Mouse (Mus musculus) liver, embryonic 12.5 days (tissue): ENCODE measurements at regions not wholly inside any gene's neighbourhood (a gene's known extent, or its start where the extent isn't known, plus 50 kb on each side); places are given as distances from the start of the nearest gene placed in this dataset.

Source experiments
- ATAC-seq: fragments of 200-750 bp; cut with Nextera tagmentation; 2 replicates; pipeline ENCODE4 v1.8.0; 2017; ENCODE audit warnings: moderate number of reproducible peaks, mild to moderate bottlenecking, moderate library complexity
- H3K27ac ChIP-seq: fragments of 300-500 bp; sonication (generic); 2 replicates; pipeline ENCODE4 v1.5.1; 2016; ENCODE audit warnings: mild to moderate bottlenecking
- H3K27me3 ChIP-seq: fragments of 300-500 bp; sonication (generic); replicated peaks from 2 replicates; pipeline ENCODE4 v1.6.1; 2016; ENCODE audit warnings: mild to moderate bottlenecking, moderate library complexity
- H3K36me3 ChIP-seq: fragments of 300-500 bp; sonication (generic); 2 replicates; pipeline ENCODE4 v1.6.1; 2016; ENCODE audit warnings: mild to moderate bottlenecking, moderate library complexity
- H3K4me1 ChIP-seq: fragments of 300-500 bp; sonication (generic); 2 replicates; pipeline ENCODE4 v1.6.1; 2016
- H3K4me2 ChIP-seq: fragments of 300-500 bp; sonication (generic); 2 replicates; pipeline ENCODE4 v1.6.1; 2016; ENCODE audit warnings: mild to moderate bottlenecking, moderate library complexity
- H3K4me3 ChIP-seq: fragments of 300-500 bp; sonication (generic); 2 replicates; pipeline ENCODE4 v1.5.1; 2016; ENCODE audit warnings: mild to moderate bottlenecking, moderate library complexity
- H3K9ac ChIP-seq: fragments of 300-500 bp; sonication (generic); 2 replicates; pipeline ENCODE4 v1.6.1; 2016; ENCODE audit warnings: mild to moderate bottlenecking, moderate library complexity
- H3K9me3 ChIP-seq: fragments of 300-500 bp; sonication (generic); replicated peaks from 2 replicates; pipeline ENCODE4 v1.6.1; 2016; ENCODE audit warnings: mild to moderate bottlenecking, moderate library complexity
- WGBS: fragments of 180-500 bp; shearing (Covaris S2); methylation state at CpG from one replicate; pipeline ENCODE4 v1.1.7; 2016; ENCODE audit not compliant: insufficient replicate concordance; 5-methylcytosine and 5-hydroxymethylcytosine counted together

- H3K9me3 ChIP-seq = no peaks in the 10 kb centered on the region
- no peak overlapping the region for H3K9ac ChIP-seq
- H3K4me1 ChIP-seq = no peaks in the 10 kb centered on the region
- no peak overlapping the region for H3K4me3 ChIP-seq
- no peak overlapping the region for H3K4me2 ChIP-seq
- 79% methylated on average over 6 of the region's 6 CpGs for WGBS
- no peaks in the 10 kb centered on the region for H3K27me3 ChIP-seq
- no peak for ATAC-seq
- H3K36me3 ChIP-seq = no peaks in the 10 kb centered on the region
- no peak overlapping the region for H3K27ac ChIP-seq
These were observed 235.1 kb upstream of the Btg1 start for GRCm38 (mm10) chr10:96381664-96382063.

GRCm38 (mm10) chr10:96391748-96392147, 225.1 kb upstream of the Btg1 start:
- H3K27ac ChIP-seq = no peak overlapping the region
- no peak overlapping the region for H3K9ac ChIP-seq
- no peaks in the 10 kb centered on the region for H3K4me1 ChIP-seq
- no peak overlapping the region for H3K4me2 ChIP-seq
- no peaks in the 10 kb centered on the region for H3K9me3 ChIP-seq
- H3K36me3 ChIP-seq = no peaks in the 10 kb centered on the region
- ATAC-seq = no peak
- no peaks in the 10 kb centered on the region for H3K27me3 ChIP-seq
- 26% methylated on average over 3 of the region's 3 CpGs for WGBS
- no peak overlapping the region for H3K4me3 ChIP-seq

GRCm38 (mm10) chr10:96392836-96393235, 224.0 kb upstream of the Btg1 start:
- H3K27me3 ChIP-seq = no peaks in the 10 kb centered on the region
- no peak overlapping the region for H3K9ac ChIP-seq
- H3K36me3 ChIP-seq = no peaks in the 10 kb centered on the region
- H3K27ac ChIP-seq = no peak overlapping the region
- no peak for ATAC-seq
- no peak overlapping the region for H3K4me2 ChIP-seq
- 82% methylated on average over 1 of the region's 1 CpGs for WGBS
- no peaks in the 10 kb centered on the region for H3K9me3 ChIP-seq
- no peak overlapping the region for H3K4me3 ChIP-seq
- no peaks in the 10 kb centered on the region for H3K4me1 ChIP-seq

GRCm38 (mm10) chr10:96394210-96394609, 222.6 kb upstream of the Btg1 start:
- Histone ChIP-seq H3K4me2 (no peak overlapping the region), H3K27ac (no peak overlapping the region), H3K36me3 (no peaks in the 10 kb centered on the region), H3K9ac (no peak overlapping the region), H3K4me3 (no peak overlapping the region), H3K27me3 (no peaks in the 10 kb centered on the region), H3K4me1 (no peaks in the 10 kb centered on the region), H3K9me3 (no peaks in the 10 kb centered on the region)
- no peak for ATAC-seq
- 57% methylated on average over 3 of the region's 3 CpGs for whole genome bisulfite sequencing

GRCm38 (mm10) chr10:96395017-96395416, 221.8 kb upstream of the Btg1 start:
- no peak for ATAC-seq
- no peaks in the 10 kb centered on the region for H3K9me3 ChIP-seq
- WGBS = 63% methylated on average over 3 of the region's 3 CpGs
- H3K4me3 ChIP-seq = no peak overlapping the region
- H3K36me3 ChIP-seq = no peaks in the 10 kb centered on the region
- H3K27ac ChIP-seq = no peak overlapping the region
- no peaks in the 10 kb centered on the region for H3K27me3 ChIP-seq
- no peaks in the 10 kb centered on the region for H3K4me1 ChIP-seq
- H3K9ac ChIP-seq = no peak overlapping the region
- no peak overlapping the region for H3K4me2 ChIP-seq

- no peaks in the 10 kb centered on the region for H3K36me3 ChIP-seq
- H3K4me1 ChIP-seq = no peaks in the 10 kb centered on the region
- WGBS = 78% methylated on average over 13 of the region's 13 CpGs
- H3K4me3 ChIP-seq = no peak overlapping the region
- H3K9ac ChIP-seq = no peak overlapping the region
- no peak for ATAC-seq
- H3K9me3 ChIP-seq = no peaks in the 10 kb centered on the region
- H3K27me3 ChIP-seq = no peaks in the 10 kb centered on the region
- H3K27ac ChIP-seq = no peak overlapping the region
- H3K4me2 ChIP-seq = no peak overlapping the region
These were observed 218.8 kb upstream of the Btg1 start for GRCm38 (mm10) chr10:96397931-96398561.

GRCm38 (mm10) chr10:96398562-96399288, 218.1 kb upstream of the Btg1 start:
- Histone ChIP-seq H3K27ac (no peak overlapping the region), H3K36me3 (no peaks in the 10 kb centered on the region), H3K9me3 (no peaks in the 10 kb centered on the region), H3K9ac (no peak overlapping the region), H3K27me3 (no peaks in the 10 kb centered on the region), H3K4me1 (no peaks in the 10 kb centered on the region), H3K4me3 (no peak overlapping the region), H3K4me2 (no peak overlapping the region)
- ATAC-seq = no peak
- WGBS = 76% methylated on average over 9 of the region's 9 CpGs

- no peak overlapping the region for H3K27ac ChIP-seq
- H3K9ac ChIP-seq = no peak overlapping the region
- no peaks in the 10 kb centered on the region for H3K4me1 ChIP-seq
- WGBS = 54% methylated on average over 8 of the region's 8 CpGs
- no peaks in the 10 kb centered on the region for H3K27me3 ChIP-seq
- H3K36me3 ChIP-seq = no peaks in the 10 kb centered on the region
- no peak overlapping the region for H3K4me2 ChIP-seq
- ATAC-seq = no peak
- no peaks in the 10 kb centered on the region for H3K9me3 ChIP-seq
- no peak overlapping the region for H3K4me3 ChIP-seq
These were observed 217.0 kb upstream of the Btg1 start for GRCm38 (mm10) chr10:96399636-96400400.

- Histone ChIP-seq H3K4me1 (no peaks in the 10 kb centered on the region), H3K4me3 (no peak overlapping the region), H3K27ac (no peak overlapping the region), H3K36me3 (no peaks in the 10 kb centered on the region), H3K9me3 (no peaks in the 10 kb centered on the region), H3K9ac (no peak overlapping the region), H3K27me3 (no peaks in the 10 kb centered on the region), H3K4me2 (no peak overlapping the region)
- ATAC-seq = no peak
- 48% methylated on average over 6 of the region's 6 CpGs for WGBS
These were observed 216.0 kb upstream of the Btg1 start for GRCm38 (mm10) chr10:96400793-96401192.

GRCm38 (mm10) chr10:96406306-96406705, 210.5 kb upstream of the Btg1 start:
- Histone ChIP-seq H3K27ac (no peak overlapping the region), H3K27me3 (no peaks in the 10 kb centered on the region), H3K9me3 (no peaks in the 10 kb centered on the region), H3K4me2 (no peak overlapping the region), H3K4me1 (no peaks in the 10 kb centered on the region), H3K9ac (no peak overlapping the region), H3K4me3 (no peak overlapping the region), H3K36me3 (no peaks in the 10 kb centered on the region)
- ATAC-seq = no peak
- WGBS = 63% methylated on average over 5 of the region's 5 CpGs

- H3K4me1 ChIP-seq = no peaks in the 10 kb centered on the region
- no peak overlapping the region for H3K27ac ChIP-seq
- H3K36me3 ChIP-seq = no peaks in the 10 kb centered on the region
- no peak overlapping the region for H3K9ac ChIP-seq
- H3K4me3 ChIP-seq = no peak overlapping the region
- H3K4me2 ChIP-seq = no peak overlapping the region
- WGBS = 23% methylated on average over 3 of the region's 3 CpGs
- no peak for ATAC-seq
- no peaks in the 10 kb centered on the region for H3K27me3 ChIP-seq
- no peaks in the 10 kb centered on the region for H3K9me3 ChIP-seq
These were observed 209.0 kb upstream of the Btg1 start for GRCm38 (mm10) chr10:96407846-96408245.

GRCm38 (mm10) chr10:96408250-96408649, 208.6 kb upstream of the Btg1 start:
- WGBS = 18% methylated on average over 2 of the region's 2 CpGs

More at GRCm38 (mm10) chr10:96408250-96408649, 208.6 kb upstream of the Btg1 start:
- H3K9ac ChIP-seq = no peak overlapping the region
- ATAC-seq = no peak
- H3K27ac ChIP-seq = no peak overlapping the region
- H3K9me3 ChIP-seq = no peaks in the 10 kb centered on the region
- no peak overlapping the region for H3K4me2 ChIP-seq
- no peaks in the 10 kb centered on the region for H3K36me3 ChIP-seq
- no peaks in the 10 kb centered on the region for H3K4me1 ChIP-seq
- no peaks in the 10 kb centered on the region for H3K27me3 ChIP-seq
- H3K4me3 ChIP-seq = no peak overlapping the region
